Mouse (Mus musculus) heart, embryonic 14.5 days (tissue): ENCODE data around the gene Bcl9l. TPM values are rescaled to one million over a fixed set of nuclear protein-coding genes. Genes with fewer than 3 reads are reported as not detected.

Experiments used
- ATAC-seq: fragments of 200-750 bp; cut with Nextera tagmentation; 2 replicates; pipeline ENCODE4 v1.8.0; 2017; ENCODE audit warnings: low read depth, moderate TSS enrichment; ENCODE audit not compliant: insufficient number of reproducible peaks, insufficient read depth, low FRiP score
- H3K27ac ChIP-seq, 2 experiments: fragments of 200-500 bp in 1 of 2; fragments of 300-500 bp in 1 of 2; sonication (generic) in 1 of 2; replicated peaks in 1 of 2; 2 replicates each; pipeline ENCODE4 v1.5.1; 2012 to 2014; ENCODE audit warnings: low read depth in 2 of 2, low read length in 2 of 2, control low read depth in 1 of 2, mild to moderate bottlenecking in 1 of 2, mixed read lengths in 1 of 2; ENCODE audit not compliant: control insufficient read depth in 1 of 2, insufficient read depth in 1 of 2
- H3K27me3 ChIP-seq: fragments of 300-500 bp; sonication (generic); 2 replicates; pipeline ENCODE4 v1.6.1; 2014; ENCODE audit warnings: mild to moderate bottlenecking, low read length, control low read depth; ENCODE audit not compliant: control insufficient read depth, insufficient read depth
- H3K36me3 ChIP-seq: fragments of 300-500 bp; sonication (generic); 2 replicates; pipeline ENCODE4 v1.6.1; 2014; ENCODE audit warnings: mild to moderate bottlenecking, control low read depth, low read length, mixed read lengths; ENCODE audit not compliant: control insufficient read depth, insufficient read depth
- H3K4me1 ChIP-seq, 2 experiments: fragments of 200-500 bp in 1 of 2; fragments of 300-500 bp in 1 of 2; sonication (generic) in 1 of 2; 2 replicates each; pipeline ENCODE4 v1.6.1; 2012 to 2014; ENCODE audit warnings: low read length in 2 of 2, control low read depth in 1 of 2, mixed read lengths in 1 of 2; ENCODE audit not compliant: control insufficient read depth in 2 of 2, insufficient read depth in 2 of 2
- H3K4me2 ChIP-seq: fragments of 300-500 bp; sonication (generic); 2 replicates; pipeline ENCODE4 v1.6.1; 2014; ENCODE audit warnings: mild to moderate bottlenecking, low read length
- H3K4me3 ChIP-seq, 2 experiments: fragments of 200-500 bp in 1 of 2; fragments of 300-500 bp in 1 of 2; sonication (generic) in 1 of 2; 2 replicates each; pipeline ENCODE4 v1.5.1; 2012 to 2014; ENCODE audit warnings: low read length in 2 of 2, mild to moderate bottlenecking in 2 of 2, control low read depth in 1 of 2, low read depth in 1 of 2, moderate library complexity in 1 of 2; ENCODE audit not compliant: control insufficient read depth in 1 of 2, insufficient read depth in 1 of 2
- H3K9ac ChIP-seq: fragments of 300-500 bp; sonication (generic); 2 replicates; pipeline ENCODE4 v1.6.1; 2014; ENCODE audit warnings: mild to moderate bottlenecking, low read length
- H3K9me3 ChIP-seq: fragments of 300-500 bp; sonication (generic); 2 replicates; pipeline ENCODE4 v1.6.1; 2016; ENCODE audit warnings: low read length, control low read depth; ENCODE audit not compliant: control insufficient read depth
- WGBS: fragments of 180-500 bp; shearing (Covaris S2); extraction: QIAGEN DNeasy Blood & Tissue Kit; methylation state at CpG from one replicate; pipeline ENCODE4 v1.1.7; 2014; 5-methylcytosine and 5-hydroxymethylcytosine counted together
- polyA plus RNA-seq: library from polyadenylated mRNA; unstranded; fragments of >200 nt; fragmentation: Nextera tagmentation; extraction: Ambion mirVana; gene quantifications from 2 replicates; pipeline ENCODE4 v1.2.1, GENCODE M21; 2014

Bcl9l gene
- polyA plus RNA-seq, 1 experiment from 2014 or later: 12.5 TPM

DNA sequence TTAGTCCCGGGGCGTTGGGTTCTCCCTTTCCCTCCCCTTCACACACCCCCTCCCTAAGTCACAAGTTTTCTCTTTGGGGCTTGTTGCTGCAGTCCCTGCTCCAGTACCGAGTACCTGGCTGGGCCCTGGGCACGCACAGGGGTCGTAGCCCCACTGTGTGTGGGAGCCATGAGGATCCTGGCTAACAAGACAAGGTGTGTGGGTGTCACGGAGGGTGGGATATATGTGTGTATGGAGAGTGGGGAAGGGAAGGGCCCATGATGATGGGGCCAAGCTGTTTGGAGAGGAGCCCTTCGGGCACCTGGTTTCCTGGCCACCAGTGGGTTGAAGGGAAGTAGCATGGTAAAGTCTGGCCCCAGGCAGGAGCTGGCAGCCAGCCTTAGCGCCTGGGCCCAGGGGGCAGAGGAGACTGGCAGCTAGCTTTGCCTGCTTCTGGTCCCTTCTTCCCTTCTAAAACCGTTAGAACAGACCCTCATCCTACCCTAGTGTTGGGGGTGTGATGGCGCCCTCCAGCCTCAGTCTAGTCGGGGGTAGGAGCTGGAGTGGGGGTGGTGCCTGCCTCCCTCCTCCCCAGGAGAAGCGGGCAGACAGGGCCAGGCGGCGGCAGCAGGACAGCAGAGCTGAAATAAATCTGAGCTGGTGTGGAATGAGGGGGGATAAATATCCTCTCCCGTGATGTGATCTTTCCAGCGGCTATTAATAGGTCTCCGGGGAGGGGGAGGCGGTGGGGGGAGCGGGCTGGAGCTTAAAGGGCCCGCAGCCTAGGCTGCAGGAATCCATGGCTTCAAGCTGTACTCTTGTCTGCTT lies 16.9 kb downstream of the Bcl9l start:
- Histone ChIP-seq H3K4me3 (peak overlapping the region; percentile 43 to 55), H3K4me1 (peaks cover 52 to 66% of the 10 kb centered on the region in 2 experiments), H3K36me3 (peaks cover 36% of the 10 kb centered on the region), H3K27me3 (no peaks in the 10 kb centered on the region), H3K4me2 (peak overlapping the region; percentile 95), H3K27ac (peak overlapping the region; percentile 98 to 99), H3K9ac (peak overlapping the region; percentile 77), H3K9me3 (no peaks in the 10 kb centered on the region)
- peak; percentile 44 for ATAC-seq
- 5% methylated on average over 18 of the region's 20 CpGs for WGBS

DNA sequence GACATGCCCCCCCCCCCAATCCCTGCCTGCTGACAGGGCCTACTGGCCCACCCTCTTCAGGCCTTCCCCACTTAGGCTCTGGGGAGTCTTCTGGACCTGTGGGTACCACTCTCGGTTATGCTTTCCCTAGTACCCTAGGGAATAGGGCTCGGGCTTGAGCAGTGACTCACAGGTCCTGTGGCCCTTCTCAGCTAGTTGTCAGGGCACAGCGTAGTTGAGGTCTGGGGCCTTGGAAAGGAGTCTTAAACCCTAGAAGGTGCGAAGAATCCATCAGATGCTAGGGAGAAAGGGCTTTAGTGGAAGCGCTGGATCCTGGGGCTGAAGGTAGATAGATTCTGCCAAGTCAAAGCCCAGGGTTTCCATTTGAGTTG lies 17.5 kb downstream of the Bcl9l start:
- H3K9me3 ChIP-seq: no peaks in the 10 kb centered on the region
- peak overlapping the region; percentile 66 to 99 for H3K27ac ChIP-seq
- H3K4me3 ChIP-seq: peak overlapping the region; percentile 35 to 43
- 15% methylated on average over 5 of the region's 5 CpGs for WGBS
- peaks cover 47 to 64% of the 10 kb centered on the region in 2 experiments for H3K4me1 ChIP-seq
- H3K36me3 ChIP-seq: peaks cover 42% of the 10 kb centered on the region
- peak overlapping the region; percentile 77 for H3K9ac ChIP-seq
- no peaks in the 10 kb centered on the region for H3K27me3 ChIP-seq
- ATAC-seq: no peak; the same call in 1 of the 2 replicates
- H3K4me2 ChIP-seq: peak overlapping the region; percentile 95

DNA sequence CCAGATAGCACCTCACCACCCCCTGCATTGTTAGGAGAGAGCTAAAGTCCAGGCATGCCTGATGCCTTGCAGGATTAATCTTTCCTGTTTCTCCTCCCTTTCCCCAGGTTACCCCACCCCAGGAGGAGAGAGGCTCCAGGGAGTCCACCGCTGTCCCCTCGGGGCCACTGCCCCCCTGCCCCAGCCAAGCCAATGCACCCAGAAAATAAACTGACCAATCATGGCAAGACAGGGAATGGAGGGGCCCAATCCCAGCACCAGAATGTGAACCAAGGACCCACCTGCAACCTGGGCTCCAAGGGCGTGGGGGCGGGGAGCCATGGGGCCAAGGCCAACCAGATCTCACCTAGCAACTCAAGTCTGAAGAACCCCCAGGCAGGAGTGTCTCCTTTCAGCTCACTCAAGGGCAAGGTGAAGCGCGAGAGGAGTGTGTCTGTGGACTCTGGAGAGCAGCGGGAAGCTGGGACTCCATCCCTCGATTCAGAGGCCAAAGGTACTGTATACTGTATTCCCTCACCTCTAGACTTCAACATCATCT lies 18.1 kb downstream of the Bcl9l start:
- H3K4me1 ChIP-seq: peaks cover 46 to 58% of the 10 kb centered on the region in 2 experiments
- H3K4me3 ChIP-seq: peak overlapping the region; percentile 35 to 43; a peak in 2 of 4 replicates
- H3K4me2 ChIP-seq: peak overlapping the region; percentile 95
- H3K9ac ChIP-seq: peak overlapping the region; percentile 77
- WGBS: 52% methylated on average over 8 of the region's 8 CpGs
- H3K9me3 ChIP-seq: no peaks in the 10 kb centered on the region
- H3K36me3 ChIP-seq: peaks cover 48% of the 10 kb centered on the region
- H3K27me3 ChIP-seq: no peaks in the 10 kb centered on the region
- ATAC-seq: no peak
- peak overlapping the region in 1 of 2 experiments; percentile 99; a peak in 3 of 4 replicates for H3K27ac ChIP-seq

DNA sequence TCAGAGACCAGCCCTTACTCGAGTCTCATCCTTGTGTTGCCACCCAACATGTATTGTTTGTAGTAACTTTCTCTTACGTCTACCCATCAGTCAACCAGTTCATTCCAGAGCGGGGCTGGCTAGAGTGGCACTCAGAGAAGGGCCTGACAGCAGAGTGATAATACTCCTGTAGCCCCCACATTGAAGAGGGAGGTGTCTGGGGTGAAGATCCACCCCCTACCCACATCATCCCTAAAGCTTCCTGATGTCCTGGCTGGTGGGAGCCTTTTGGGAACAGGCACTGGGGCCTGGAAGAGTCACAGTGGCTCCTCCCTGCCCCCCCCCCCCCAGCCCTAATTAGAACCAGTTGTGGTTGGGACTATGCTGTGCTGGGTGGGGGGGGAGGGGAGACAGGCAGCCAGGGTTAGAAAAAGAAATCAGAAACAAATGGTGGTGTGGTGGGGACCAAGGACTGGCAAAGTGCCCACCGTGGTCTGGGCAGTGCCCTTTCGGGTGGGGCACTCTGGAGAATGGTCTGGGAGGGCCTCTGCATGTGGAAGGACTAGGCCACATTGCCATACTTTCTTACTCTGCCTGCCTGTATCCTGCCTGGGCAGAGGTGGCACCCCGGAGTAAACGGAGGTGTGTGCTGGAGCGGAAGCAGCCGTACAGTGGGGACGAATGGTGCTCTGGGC lies 18.7 kb downstream of the Bcl9l start:
- 38% methylated on average over 10 of the region's 10 CpGs for WGBS
- Histone ChIP-seq H3K4me3 (no peak overlapping the region), H3K9ac (peak overlapping the region; percentile 36; the same call in 1 of the 2 replicates), H3K4me1 (peaks cover 45 to 57% of the 10 kb centered on the region in 2 experiments), H3K27me3 (no peaks in the 10 kb centered on the region), H3K36me3 (peaks cover 54% of the 10 kb centered on the region), H3K9me3 (no peaks in the 10 kb centered on the region), H3K4me2 (peak overlapping the region; percentile 28), H3K27ac (peak overlapping the region in 1 of 2 experiments; percentile 99; a peak in 2 of 4 replicates)
- ATAC-seq: no peak

DNA sequence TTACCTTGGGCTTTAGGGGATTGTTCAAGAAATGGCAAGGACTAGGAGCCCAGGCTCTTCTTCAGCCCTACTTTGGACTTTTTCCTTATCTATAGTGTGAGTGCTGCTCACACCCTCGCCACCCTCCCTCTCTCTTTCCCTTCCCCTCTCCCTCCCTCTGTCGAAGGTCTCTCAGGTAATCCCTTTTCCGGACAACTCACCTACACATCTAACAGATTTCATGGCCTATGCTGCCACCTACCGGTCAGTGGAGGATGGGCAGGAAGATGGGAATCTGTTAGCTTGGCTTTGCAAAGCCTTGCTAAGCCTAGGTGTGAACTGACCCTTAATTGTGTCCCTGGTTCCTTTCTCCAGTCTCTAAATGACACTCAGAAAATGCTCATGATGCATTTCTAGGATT lies 19.4 kb downstream of the Bcl9l start:
- 0 out of 2 replicates have a peak overlapping the region, but pooled peaks have one; percentile 36 for H3K9ac ChIP-seq
- H3K9me3 ChIP-seq: no peaks in the 10 kb centered on the region
- no peak overlapping the region; a peak in 1 of 4 replicates for H3K27ac ChIP-seq
- H3K4me1 ChIP-seq: peaks cover 38 to 50% of the 10 kb centered on the region in 2 experiments
- H3K4me2 ChIP-seq: peak overlapping the region; percentile 28; the same call in 1 of the 2 replicates
- H3K4me3 ChIP-seq: no peak overlapping the region
- 0% methylated on average over 4 of the region's 4 CpGs for WGBS
- no peaks in the 10 kb centered on the region for H3K27me3 ChIP-seq
- ATAC-seq: no peak
- H3K36me3 ChIP-seq: peaks cover 61% of the 10 kb centered on the region

DNA sequence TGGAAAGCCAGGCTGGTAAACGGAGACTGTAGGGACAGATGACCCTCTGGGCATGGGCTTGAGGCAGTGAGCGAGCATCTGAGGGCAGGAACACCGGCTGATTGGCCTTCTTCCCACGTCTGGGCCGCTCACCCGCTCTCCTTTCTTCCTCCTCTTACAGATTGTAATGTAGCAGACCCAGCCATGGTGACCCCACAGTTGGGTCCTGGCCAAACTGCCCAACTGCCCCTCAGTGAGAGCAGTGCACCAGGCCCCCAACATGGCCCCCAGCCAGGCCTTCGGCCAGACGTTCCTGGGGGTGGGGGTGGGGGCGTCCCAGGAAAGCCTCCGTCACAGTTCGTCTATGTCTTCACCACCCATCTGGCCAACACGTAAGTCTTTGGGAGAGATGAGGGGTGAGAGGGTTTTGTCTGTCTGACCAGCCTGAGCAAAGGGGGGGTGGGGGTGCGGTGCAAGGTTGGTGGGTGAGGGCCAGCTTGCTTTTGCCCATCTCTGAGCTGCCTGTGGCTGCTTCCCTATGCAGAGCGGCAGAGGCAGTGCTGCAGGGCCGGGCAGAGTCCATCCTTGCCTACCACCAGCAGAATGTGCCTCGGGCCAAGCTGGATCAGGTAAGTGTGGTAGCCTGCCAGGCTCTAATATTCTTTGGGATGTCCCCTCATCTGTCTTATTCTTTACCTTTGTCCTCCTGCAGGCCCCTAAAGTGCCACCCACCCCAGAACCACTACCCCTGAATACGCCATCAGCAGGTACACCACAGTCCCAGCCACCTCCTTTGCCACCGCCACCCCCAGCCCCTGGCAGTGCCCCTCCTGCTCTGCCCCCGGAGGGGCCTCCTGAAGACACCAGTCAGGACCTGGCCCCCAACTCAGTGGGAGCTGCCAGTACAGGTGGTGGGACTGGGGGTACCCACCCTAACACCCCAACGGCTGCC lies 22.5 kb downstream of the Bcl9l start:
- WGBS: 75% methylated on average over 20 of the region's 20 CpGs
- Histone ChIP-seq H3K27ac (no peak overlapping the region), H3K4me2 (no peak overlapping the region), H3K4me3 (no peak overlapping the region), H3K9me3 (no peaks in the 10 kb centered on the region), H3K27me3 (no peaks in the 10 kb centered on the region), H3K36me3 (peaks cover 85% of the 10 kb centered on the region), H3K4me1 (peaks cover 28 to 43% of the 10 kb centered on the region in 2 experiments), H3K9ac (no peak overlapping the region)
- no peak for ATAC-seq
